Mouse (Mus musculus) cerebellum, adult 2 months (tissue): ENCODE data around the gene Wdr93. TPM values are rescaled to one million over a fixed set of nuclear protein-coding genes. Genes with fewer than 3 reads are reported as not detected.

ENCODE experiments used
- DNase-seq, 2 experiments: peaks; one replicate each; pipeline ENCODE4 v3.0.0; 2021
- H3K27ac ChIP-seq: fragments of 200-500 bp; 2 replicates; pipeline ENCODE4 v1.5.1; 2012; ENCODE audit warnings: low read length, control low read depth, inconsistent platforms; ENCODE audit not compliant: insufficient read depth
- H3K27me3 ChIP-seq: fragments of 200-500 bp; 2 replicates; pipeline ENCODE4 v1.6.1; 2012; ENCODE audit warnings: inconsistent platforms, mild to moderate bottlenecking, low read length, moderate library complexity; ENCODE audit not compliant: control insufficient read depth, insufficient read depth
- H3K4me1 ChIP-seq: fragments of 200-500 bp; 2 replicates; pipeline ENCODE4 v1.6.1; 2011; ENCODE audit warnings: low read length; ENCODE audit not compliant: control insufficient read depth, insufficient read depth
- H3K4me3 ChIP-seq: fragments of 200-500 bp; replicated peaks from 2 replicates; pipeline ENCODE3; 2011; ENCODE audit warnings: mild to moderate bottlenecking, low read depth, low read length, control low read depth; ENCODE audit not compliant: insufficient read depth
- CTCF ChIP-seq: fragments of 200-500 bp; IDR thresholded peaks from 2 replicates; pipeline ENCODE4 v1.5.1; 2011; ENCODE audit warnings: low read depth, mild to moderate bottlenecking, control low read depth, low read length, moderate library complexity, borderline replicate concordance; ENCODE audit not compliant: insufficient read depth
- POLR2A ChIP-seq: fragments of 200-500 bp; IDR thresholded peaks from 2 replicates; pipeline ENCODE4 v1.6.1; 2011; ENCODE audit warnings: low read length, control low read depth, borderline replicate concordance; ENCODE audit not compliant: insufficient read depth
- WGBS: fragments of 180-500 bp; shearing (Covaris S2); methylation state at CpG from one replicate; pipeline ENCODE4 v1.1.7; 2018; 5-methylcytosine and 5-hydroxymethylcytosine counted together
- polyA plus RNA-seq: library from polyadenylated mRNA; depleted of rRNA; stranded (reverse); fragments of >200 nt; gene quantifications from 2 replicates; pipeline ENCODE4 v1.2.3, GENCODE M21; 2012; rRNA removed

Wdr93 gene
- polyA plus RNA-seq, 1 experiment: 0.23 TPM

- 58% methylated on average over 3 of the region's 3 CpGs for WGBS
- Histone ChIP-seq H3K4me1 (no peaks in the 10 kb centered on the region), H3K4me3 (no peak overlapping the region), H3K27ac (no peak overlapping the region), H3K27me3 (no peaks in the 10 kb centered on the region)
- TF ChIP-seq CTCF (no peak), POLR2A (no peak)
- DNase-seq: no peak
Measured at GRCm38 (mm10) chr7:79828341-79828740, 85.4 kb downstream of the Wdr93 start.

GRCm38 (mm10) chr7:79831145-79831544, 88.2 kb downstream of the Wdr93 start:
- H3K27me3 ChIP-seq: no peaks in the 10 kb centered on the region

GRCm38 (mm10) chr7:79831585-79831984, 88.6 kb downstream of the Wdr93 start:
- TF ChIP-seq POLR2A (no peak), CTCF (no peak)
- Histone ChIP-seq H3K27ac (no peak overlapping the region), H3K4me3 (no peak overlapping the region), H3K4me1 (no peaks in the 10 kb centered on the region), H3K27me3 (no peaks in the 10 kb centered on the region)
- DNase-seq: no peak
- 31% methylated on average over 6 of the region's 6 CpGs for WGBS

More at GRCm38 (mm10) chr7:79831145-79831544, 88.2 kb downstream of the Wdr93 start:
- Histone ChIP-seq H3K27ac (no peak overlapping the region), H3K4me3 (no peak overlapping the region), H3K4me1 (no peaks in the 10 kb centered on the region)
- TF ChIP-seq POLR2A (no peak), CTCF (no peak)
- DNase-seq: no peak
- WGBS: 73% methylated on average over 6 of the region's 6 CpGs

GRCm38 (mm10) chr7:79832980-79833379, 90.0 kb downstream of the Wdr93 start:
- TF ChIP-seq CTCF: no peak
- TF ChIP-seq POLR2A: no peak
- Histone ChIP-seq H3K4me1 (no peaks in the 10 kb centered on the region), H3K27ac (no peak overlapping the region), H3K27me3 (no peaks in the 10 kb centered on the region), H3K4me3 (no peak overlapping the region)
- no peak for DNase-seq

GRCm38 (mm10) chr7:79835196-79835595, 92.2 kb downstream of the Wdr93 start:
- no peak for TF ChIP-seq CTCF
- no peak for TF ChIP-seq POLR2A
- Histone ChIP-seq H3K4me1 (no peaks in the 10 kb centered on the region), H3K4me3 (no peak overlapping the region), H3K27ac (no peak overlapping the region), H3K27me3 (no peaks in the 10 kb centered on the region)
- no peak for DNase-seq
- 98% methylated on average over 6 of the region's 6 CpGs for WGBS

Other genes with a start within 250 kb of the Wdr93 start
- gene Rhcg, start 125.5 kb upstream of the Wdr93 start, polyA plus RNA-seq: 0.13 and 0.19 TPM in 2 replicates
- gene Ticrr, start 83.0 kb upstream of the Wdr93 start, polyA plus RNA-seq: 0.05 and 0.10 TPM in 2 replicates
- 1.4 TPM in 2 replicates for gene Kif7, start 27.4 kb upstream of the Wdr93 start, polyA plus RNA-seq
- 0.10 and 0.36 TPM in 2 replicates for gene Plin1, start 10.3 kb upstream of the Wdr93 start, polyA plus RNA-seq
- gene Pex11a, start within 50 bp of the Wdr93 start, polyA plus RNA-seq: 9.1 and 10.5 TPM in 2 replicates
- gene Mesp1, start 50.6 kb downstream of the Wdr93 start, polyA plus RNA-seq: not detected in 2 replicates
- gene Mesp2, start 67.6 kb downstream of the Wdr93 start, polyA plus RNA-seq: 0.15 and 0.17 TPM in 2 replicates
- 3.0 and 3.3 TPM in 2 replicates for gene Anpep, start 117.9 kb downstream of the Wdr93 start, polyA plus RNA-seq
- gene Ap3s2, start 177.5 kb downstream of the Wdr93 start, polyA plus RNA-seq: 45.7 and 46.6 TPM in 2 replicates
- gene Arpin, start 192.2 kb downstream of the Wdr93 start, polyA plus RNA-seq: 22.5 and 22.8 TPM in 2 replicates